Mouse (Mus musculus): Measurements from ENCODE around the gene Mmgt2. TPM values are rescaled to one million over a fixed set of nuclear protein-coding genes. Genes with fewer than 3 reads are reported as not detected.

The Mmgt2 gene
- polyA plus RNA-seq, 1 experiment from 2014 or later, result 27.4 TPM

- H3K4me3 ChIP-seq (ENCODE audit: low read depth, low read length), result no peak overlapping the region
- WGBS, result 84% methylated on average over 7 of the region's 7 CpGs
- no peak overlapping the region for H3K27ac ChIP-seq (ENCODE audit: low read depth, low read length)
- no peaks in the 10 kb centered on the region for H3K36me3 ChIP-seq (ENCODE audit: control insufficient read depth, insufficient read depth, low read length)
- no peak overlapping the region for H3K4me2 ChIP-seq (ENCODE audit: low read depth, low read length)
- no peak for ATAC-seq (ENCODE audit: low read depth)
- no peaks in the 10 kb centered on the region for H3K4me1 ChIP-seq (ENCODE audit: control insufficient read depth, insufficient read depth, low read length)
- H3K27me3 ChIP-seq (ENCODE audit: control insufficient read depth, insufficient read depth, low read length), result no peaks in the 10 kb centered on the region
- no peaks in the 10 kb centered on the region for H3K9me3 ChIP-seq (ENCODE audit: control insufficient read depth, low read length)
- H3K9ac ChIP-seq (replicated peaks; ENCODE audit: low read depth, low read length), result no peak overlapping the region
Measured at GRCm38 (mm10) chr11:62678778-62679354, 30.4 kb downstream of the Mmgt2 start.

- H3K27me3 ChIP-seq (ENCODE audit: control insufficient read depth, insufficient read depth, low read length), result no peaks in the 10 kb centered on the region
- no peaks in the 10 kb centered on the region for H3K4me1 ChIP-seq (ENCODE audit: control insufficient read depth, insufficient read depth, low read length)
- no peak overlapping the region for H3K4me2 ChIP-seq (ENCODE audit: low read depth, low read length)
- 93% methylated on average over 4 of the region's 4 CpGs for WGBS
- ATAC-seq (ENCODE audit: low read depth), result no peak
- H3K4me3 ChIP-seq (ENCODE audit: low read depth, low read length), result no peak overlapping the region
- H3K9ac ChIP-seq (replicated peaks; ENCODE audit: low read depth, low read length), result no peak overlapping the region
- H3K36me3 ChIP-seq (ENCODE audit: control insufficient read depth, insufficient read depth, low read length), result no peaks in the 10 kb centered on the region
- H3K9me3 ChIP-seq (ENCODE audit: control insufficient read depth, low read length), result no peaks in the 10 kb centered on the region
- H3K27ac ChIP-seq (ENCODE audit: low read depth, low read length), result no peak overlapping the region
Measured at GRCm38 (mm10) chr11:62679954-62680353, 31.5 kb downstream of the Mmgt2 start.

- no peak overlapping the region for H3K9ac ChIP-seq (replicated peaks; ENCODE audit: low read depth, low read length)
- no peaks in the 10 kb centered on the region for H3K27me3 ChIP-seq (ENCODE audit: control insufficient read depth, insufficient read depth, low read length)
- H3K27ac ChIP-seq (ENCODE audit: low read depth, low read length), result no peak overlapping the region
- no peaks in the 10 kb centered on the region for H3K9me3 ChIP-seq (ENCODE audit: control insufficient read depth, low read length)
- H3K4me3 ChIP-seq (ENCODE audit: low read depth, low read length), result no peak overlapping the region
- H3K4me2 ChIP-seq (ENCODE audit: low read depth, low read length), result no peak overlapping the region
- no peak for ATAC-seq (ENCODE audit: low read depth)
- no peaks in the 10 kb centered on the region for H3K36me3 ChIP-seq (ENCODE audit: control insufficient read depth, insufficient read depth, low read length)
- WGBS, result 91% methylated on average over 3 of the region's 3 CpGs
- H3K4me1 ChIP-seq (ENCODE audit: control insufficient read depth, insufficient read depth, low read length), result no peaks in the 10 kb centered on the region
Measured at GRCm38 (mm10) chr11:62691592-62691991, 43.1 kb downstream of the Mmgt2 start.

- H3K4me1 ChIP-seq (ENCODE audit: control insufficient read depth, insufficient read depth, low read length), result no peaks in the 10 kb centered on the region
- H3K36me3 ChIP-seq (ENCODE audit: control insufficient read depth, insufficient read depth, low read length), result no peaks in the 10 kb centered on the region
- H3K9me3 ChIP-seq (ENCODE audit: control insufficient read depth, low read length), result no peaks in the 10 kb centered on the region
- H3K9ac ChIP-seq (replicated peaks; ENCODE audit: low read depth, low read length), result no peak overlapping the region
- 21% methylated on average over 9 of the region's 11 CpGs for WGBS
- no peak overlapping the region for H3K4me2 ChIP-seq (ENCODE audit: low read depth, low read length)
- H3K27me3 ChIP-seq (ENCODE audit: control insufficient read depth, insufficient read depth, low read length), result no peaks in the 10 kb centered on the region
- H3K27ac ChIP-seq (ENCODE audit: low read depth, low read length), result no peak overlapping the region
- ATAC-seq (ENCODE audit: low read depth), result peak; percentile 77
- H3K4me3 ChIP-seq (ENCODE audit: low read depth, low read length), result no peak overlapping the region
Measured at GRCm38 (mm10) chr11:62693299-62694184, 45.1 kb downstream of the Mmgt2 start.

DNA sequence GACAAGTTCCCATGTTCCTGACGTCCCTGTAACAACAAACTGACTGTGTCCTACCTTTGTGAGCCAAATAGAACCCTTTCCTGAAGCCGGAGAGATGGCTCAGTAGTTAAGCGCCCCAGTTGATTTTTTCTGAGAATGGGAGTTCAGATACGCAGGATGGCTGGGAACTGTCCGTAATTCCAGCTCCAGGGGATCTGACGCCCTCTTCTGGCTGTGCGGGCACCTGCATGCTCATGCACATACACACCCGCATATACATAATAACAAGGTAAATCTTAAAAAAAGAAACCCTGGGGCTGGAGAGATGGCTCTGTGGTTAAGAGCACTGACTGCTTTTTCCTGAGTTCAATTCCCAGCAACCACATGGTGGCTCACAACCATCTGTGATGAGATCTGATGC is 46.7 kb downstream of the Mmgt2 start:
- H3K27ac ChIP-seq (ENCODE audit: low read depth, low read length), result no peak overlapping the region
- H3K4me3 ChIP-seq (ENCODE audit: low read depth, low read length), result no peak overlapping the region
- H3K36me3 ChIP-seq (ENCODE audit: control insufficient read depth, insufficient read depth, low read length), result no peaks in the 10 kb centered on the region
- 95% methylated on average over 8 of the region's 8 CpGs for WGBS
- no peak for ATAC-seq (ENCODE audit: low read depth)
- no peak overlapping the region for H3K4me2 ChIP-seq (ENCODE audit: low read depth, low read length)
- no peaks in the 10 kb centered on the region for H3K4me1 ChIP-seq (ENCODE audit: control insufficient read depth, insufficient read depth, low read length)
- H3K9ac ChIP-seq (replicated peaks; ENCODE audit: low read depth, low read length), result no peak overlapping the region
- H3K9me3 ChIP-seq (ENCODE audit: control insufficient read depth, low read length), result no peaks in the 10 kb centered on the region
- H3K27me3 ChIP-seq (ENCODE audit: control insufficient read depth, insufficient read depth, low read length), result no peaks in the 10 kb centered on the region

GRCm38 (mm10) chr11:62699749-62700148 is 51.3 kb downstream of the Mmgt2 start:
- H3K4me2 ChIP-seq (ENCODE audit: low read depth, low read length), result no peak overlapping the region
- H3K27ac ChIP-seq (ENCODE audit: low read depth, low read length), result no peak overlapping the region
- ATAC-seq (ENCODE audit: low read depth), result no peak
- H3K9me3 ChIP-seq (ENCODE audit: control insufficient read depth, low read length), result no peaks in the 10 kb centered on the region
- H3K4me3 ChIP-seq (ENCODE audit: low read depth, low read length), result no peak overlapping the region
- no peaks in the 10 kb centered on the region for H3K36me3 ChIP-seq (ENCODE audit: control insufficient read depth, insufficient read depth, low read length)
- 69% methylated on average over 4 of the region's 4 CpGs for WGBS
- H3K27me3 ChIP-seq (ENCODE audit: control insufficient read depth, insufficient read depth, low read length), result no peaks in the 10 kb centered on the region
- H3K9ac ChIP-seq (replicated peaks; ENCODE audit: low read depth, low read length), result no peak overlapping the region
- no peaks in the 10 kb centered on the region for H3K4me1 ChIP-seq (ENCODE audit: control insufficient read depth, insufficient read depth, low read length)

GRCm38 (mm10) chr11:62701218-62701617 is 52.8 kb downstream of the Mmgt2 start:
- Histone ChIP-seq H3K9me3 (ENCODE audit: control insufficient read depth, low read length) (no peaks in the 10 kb centered on the region), H3K4me1 (ENCODE audit: control insufficient read depth, insufficient read depth, low read length) (no peaks in the 10 kb centered on the region), H3K4me2 (ENCODE audit: low read depth, low read length) (no peak overlapping the region), H3K27ac (ENCODE audit: low read depth, low read length) (no peak overlapping the region), H3K27me3 (ENCODE audit: control insufficient read depth, insufficient read depth, low read length) (no peaks in the 10 kb centered on the region), H3K36me3 (ENCODE audit: control insufficient read depth, insufficient read depth, low read length) (no peaks in the 10 kb centered on the region), H3K9ac (replicated peaks; ENCODE audit: low read depth, low read length) (no peak overlapping the region), H3K4me3 (ENCODE audit: low read depth, low read length) (no peak overlapping the region)
- no peak for ATAC-seq (ENCODE audit: low read depth)
- 86% methylated on average over 1 of the region's 1 CpGs for WGBS

GRCm38 (mm10) chr11:62706141-62706540 is 57.7 kb downstream of the Mmgt2 start:
- H3K27me3 ChIP-seq (ENCODE audit: control insufficient read depth, insufficient read depth, low read length), result no peaks in the 10 kb centered on the region
- no peak overlapping the region for H3K9ac ChIP-seq (replicated peaks; ENCODE audit: low read depth, low read length)
- H3K4me3 ChIP-seq (ENCODE audit: low read depth, low read length), result no peak overlapping the region
- no peak for ATAC-seq (ENCODE audit: low read depth)
- no peaks in the 10 kb centered on the region for H3K4me1 ChIP-seq (ENCODE audit: control insufficient read depth, insufficient read depth, low read length)
- H3K36me3 ChIP-seq (ENCODE audit: control insufficient read depth, insufficient read depth, low read length), result 0 out of 2 replicates have a peak, but pooled peaks cover 3% of the 10 kb centered on the region
- H3K4me2 ChIP-seq (ENCODE audit: low read depth, low read length), result no peak overlapping the region
- 89% methylated on average over 2 of the region's 2 CpGs for WGBS
- no peaks in the 10 kb centered on the region for H3K9me3 ChIP-seq (ENCODE audit: control insufficient read depth, low read length)
- no peak overlapping the region for H3K27ac ChIP-seq (ENCODE audit: low read depth, low read length)

GRCm38 (mm10) chr11:62708252-62708651 is 59.8 kb downstream of the Mmgt2 start:
- Histone ChIP-seq H3K36me3 (ENCODE audit: control insufficient read depth, insufficient read depth, low read length) (peaks cover 13% of the 10 kb centered on the region; the same call in 1 of the 2 replicates), H3K27me3 (ENCODE audit: control insufficient read depth, insufficient read depth, low read length) (no peaks in the 10 kb centered on the region), H3K4me1 (ENCODE audit: control insufficient read depth, insufficient read depth, low read length) (no peaks in the 10 kb centered on the region), H3K9me3 (ENCODE audit: control insufficient read depth, low read length) (no peaks in the 10 kb centered on the region), H3K9ac (replicated peaks; ENCODE audit: low read depth, low read length) (no peak overlapping the region), H3K4me2 (ENCODE audit: low read depth, low read length) (no peak overlapping the region), H3K4me3 (ENCODE audit: low read depth, low read length) (no peak overlapping the region), H3K27ac (ENCODE audit: low read depth, low read length) (no peak overlapping the region)
- WGBS, result 80% methylated on average over 7 of the region's 7 CpGs
- no peak for ATAC-seq (ENCODE audit: low read depth)
